Mouse (Mus musculus) mouse trophoblast stem cell (cell line): ENCODE data around the gene Plcz1.

Source experiments
- in situ Hi-C, 2 experiments: fragments of 300-500 bp; cut with MseI, MboI; formaldehyde crosslinking; loops; 2 replicates in 1 of 2; 3 replicates in 1 of 2; pipeline ENCODE4 v1.15.1; 2025

Gene Plcz1

GRCm38 (mm10) chr6:139947106-139947879 is 94.0 kb downstream of the Plcz1 start:
- in situ Hi-C loops, result no loop called here
